35 mouse cellular contexts compared by ENCODE assay signal in genomic region chr10:62237205-62237604, GRCm38 (mm10). TPM values are rescaled to one million over a fixed set of nuclear protein-coding genes. Genes with fewer than 3 reads are reported as not detected.
DNase-seq lines count a peak whose midpoint lies in the region; ATAC-seq and TF ChIP-seq lines count a peak whose summit lies in the region.
"Had no signal": no experiment of that assay in that cellular context is flagged by ENCODE, and none has a peak within 500 bp of the region (broad histone marks: within the 10 kb centered on the region; RNA-seq: fewer than 3 reads in every experiment).

No protein-coding gene starts in this region.

- no peaks in the 10 kb centered on the region for H3K9me3 ChIP-seq in lung, embryonic 14.5 days (ENCODE audit: low read depth, low read length)
- H3K9me3 ChIP-seq in liver, embryonic 15.5 days (replicated peaks), result no peaks in the 10 kb centered on the region
- H3K9me3 ChIP-seq in stomach, embryonic 15.5 days, result no peaks in the 10 kb centered on the region
- H3K9me3 ChIP-seq in hindbrain, postnatal 0 days (ENCODE audit: low read length), result no peaks in the 10 kb centered on the region
- H3K9me3 ChIP-seq in midbrain, embryonic 15.5 days, result no peaks in the 10 kb centered on the region
- H3K9me3 ChIP-seq: embryonic facial prominence, embryonic 12.5 days; intestine, embryonic 15.5 days; limb, embryonic 12.5 days; midbrain, embryonic 12.5 days; neural tube, embryonic 13.5 days had no signal

- 76% methylated on average over 10 of the region's 10 CpGs for WGBS in lung, embryonic 14.5 days
- WGBS in liver, embryonic 15.5 days (ENCODE audit: insufficient replicate concordance), result 21% methylated on average over 10 of the region's 10 CpGs
- WGBS in stomach, embryonic 15.5 days, result 73% methylated on average over 10 of the region's 10 CpGs
- 87% methylated on average over 9 of the region's 10 CpGs for WGBS in hindbrain, postnatal 0 days
- WGBS in midbrain, embryonic 15.5 days, result 85% methylated on average over 10 of the region's 10 CpGs

- no peaks in the 10 kb centered on the region for H3K27me3 ChIP-seq in lung, embryonic 14.5 days (ENCODE audit: insufficient read depth, low read length)
- H3K27me3 ChIP-seq in liver, embryonic 15.5 days, result 0 out of 2 replicates have a peak, but pooled peaks cover 3% of the 10 kb centered on the region
- H3K27me3 ChIP-seq in stomach, embryonic 15.5 days (replicated peaks), result no peaks in the 10 kb centered on the region
- H3K27me3 ChIP-seq in hindbrain, postnatal 0 days (ENCODE audit: insufficient read depth, low read length), result no peaks in the 10 kb centered on the region
- no peaks in the 10 kb centered on the region for H3K27me3 ChIP-seq in midbrain, embryonic 15.5 days (replicated peaks)
- H3K27me3 ChIP-seq: embryonic facial prominence, embryonic 12.5 days; intestine, embryonic 15.5 days; limb, embryonic 12.5 days had no signal

- ATAC-seq in lung, embryonic 14.5 days (ENCODE audit: insufficient read depth), result peak; percentile 24; the same call in 1 of the 2 replicates
- peak; percentile 95 for ATAC-seq in liver, embryonic 15.5 days (ENCODE audit: insufficient read depth)
- peak; percentile 49; the same call in 1 of the 2 replicates for ATAC-seq in stomach, embryonic 15.5 days (ENCODE audit: insufficient read depth, low FRiP score, low read depth)
- ATAC-seq in hindbrain, postnatal 0 days, result no peak
- ATAC-seq in midbrain, embryonic 15.5 days (replicated peaks), result no peak
- ATAC-seq: activated CD4-positive, CD25-positive, alpha-beta regulatory T cell, adult 4 months; forebrain, embryonic 16.5 days; hindbrain, embryonic 16.5 days; intestine, embryonic 15.5 days had no signal

- no peak overlapping the region for H3K4me3 ChIP-seq in lung, embryonic 14.5 days (ENCODE audit: low read depth, low read length)
- no peak overlapping the region for H3K4me3 ChIP-seq in liver, embryonic 15.5 days (replicated peaks)
- no peak overlapping the region for H3K4me3 ChIP-seq in stomach, embryonic 15.5 days (replicated peaks)
- no peak overlapping the region for H3K4me3 ChIP-seq in hindbrain, postnatal 0 days (ENCODE audit: low read length)
- H3K4me3 ChIP-seq in midbrain, embryonic 15.5 days, result no peak overlapping the region
- H3K4me3 ChIP-seq: embryonic facial prominence, embryonic 12.5 days; intestine, embryonic 15.5 days; limb, embryonic 12.5 days; midbrain, embryonic 12.5 days; neural tube, embryonic 13.5 days had no signal

- H3K4me2 ChIP-seq in lung, embryonic 14.5 days, result no peak overlapping the region
- peak overlapping the region; percentile 29 for H3K4me2 ChIP-seq in liver, embryonic 15.5 days
- no peak overlapping the region for H3K4me2 ChIP-seq in stomach, embryonic 15.5 days
- no peak overlapping the region for H3K4me2 ChIP-seq in hindbrain, postnatal 0 days (ENCODE audit: low read depth, low read length)
- no peak overlapping the region for H3K4me2 ChIP-seq in midbrain, embryonic 15.5 days
- H3K4me2 ChIP-seq: embryonic facial prominence, embryonic 12.5 days; intestine, embryonic 15.5 days; limb, embryonic 12.5 days; midbrain, embryonic 12.5 days; neural tube, embryonic 13.5 days had no signal

- no peak for TF ChIP-seq CTCF in lung, embryonic 14.5 days (IDR thresholded peaks at IDR 0.05; ENCODE audit: low read depth)
- no peak for TF ChIP-seq CTCF in hindbrain, postnatal 0 days (IDR thresholded peaks at IDR 0.05; ENCODE audit: low read depth)

- intact Hi-C loops in left cerebral cortex, postnatal 4 days (cut with DNase I), result no loop called here

- DNase-seq in lung, embryonic 14.5 days, result no peak
- DNase-seq in lung, adult 18-20 months, result no peak
- peak; percentile 73 for DNase-seq in liver
- DNase-seq in left cerebral cortex, postnatal 4 days, result no peak
- DNase-seq in hindbrain, postnatal 0 days (ENCODE audit: low spot score), result no peak
- DNase-seq: adrenal gland, adult 2 months; adrenal gland, postnatal 36 days; cerebellum, adult 11 months; cerebellum, adult 9-10 months; cerebellum, postnatal 36 days; embryo, embryonic 11 days; heart, postnatal 14 days; kidney, postnatal 10 days; lung, adult 2 months; lung, postnatal 14 days; thymus, adult 2 months; thymus, postnatal 4 days had no signal

- H3K9ac ChIP-seq in lung, embryonic 14.5 days, result no peak overlapping the region
- H3K9ac ChIP-seq in liver, embryonic 15.5 days, result no peak overlapping the region
- H3K9ac ChIP-seq in stomach, embryonic 15.5 days, result no peak overlapping the region
- no peak overlapping the region for H3K9ac ChIP-seq in hindbrain, postnatal 0 days (replicated peaks; ENCODE audit: low read length)
- H3K9ac ChIP-seq in midbrain, embryonic 15.5 days, result no peak overlapping the region
- H3K9ac ChIP-seq: embryonic facial prominence, embryonic 12.5 days; intestine, embryonic 15.5 days; limb, embryonic 12.5 days; midbrain, embryonic 12.5 days; neural tube, embryonic 13.5 days had no signal

- no peaks in the 10 kb centered on the region for H3K4me1 ChIP-seq in lung, embryonic 14.5 days (ENCODE audit: insufficient read depth)
- H3K4me1 ChIP-seq in liver, embryonic 15.5 days (replicated peaks), result peaks cover 53% of the 10 kb centered on the region
- no peaks in the 10 kb centered on the region for H3K4me1 ChIP-seq in stomach, embryonic 15.5 days
- no peaks in the 10 kb centered on the region for H3K4me1 ChIP-seq in hindbrain, postnatal 0 days (ENCODE audit: insufficient read depth, low read length)
- H3K4me1 ChIP-seq in midbrain, embryonic 15.5 days, result no peaks in the 10 kb centered on the region
- H3K4me1 ChIP-seq: embryonic facial prominence, embryonic 12.5 days; limb, embryonic 12.5 days; midbrain, embryonic 12.5 days; neural tube, embryonic 13.5 days had no signal

- no peak overlapping the region for H3K27ac ChIP-seq in lung, embryonic 14.5 days (ENCODE audit: low read depth)
- H3K27ac ChIP-seq in liver, embryonic 15.5 days (replicated peaks), result peak overlapping the region; percentile 81
- H3K27ac ChIP-seq in stomach, embryonic 15.5 days, result no peak overlapping the region
- no peak overlapping the region for H3K27ac ChIP-seq in hindbrain, postnatal 0 days
- H3K27ac ChIP-seq in midbrain, embryonic 15.5 days, result no peak overlapping the region
- H3K27ac ChIP-seq: embryonic facial prominence, embryonic 12.5 days; intestine, embryonic 15.5 days; limb, embryonic 12.5 days; midbrain, embryonic 12.5 days; neural tube, embryonic 13.5 days had no signal

- H3K36me3 ChIP-seq in lung, embryonic 14.5 days (ENCODE audit: insufficient read depth), result no peaks in the 10 kb centered on the region
- no peaks in the 10 kb centered on the region for H3K36me3 ChIP-seq in liver, embryonic 15.5 days (replicated peaks)
- H3K36me3 ChIP-seq in stomach, embryonic 15.5 days, result no peaks in the 10 kb centered on the region
- no peaks in the 10 kb centered on the region for H3K36me3 ChIP-seq in hindbrain, postnatal 0 days (ENCODE audit: insufficient read depth, low read length)
- H3K36me3 ChIP-seq in midbrain, embryonic 15.5 days (replicated peaks), result no peaks in the 10 kb centered on the region
- H3K36me3 ChIP-seq: embryonic facial prominence, embryonic 12.5 days; intestine, embryonic 15.5 days; limb, embryonic 12.5 days; midbrain, embryonic 12.5 days; neural tube, embryonic 13.5 days had no signal

RNA-seq across cellular contexts. Expression of gene Tspan15, which starts 6.2 kb away (rescaled TPM):
- 32.5 and 36.3 TPM in 2 replicates for polyA plus RNA-seq in lung, embryonic 14.5 days (2014; fragmentation: Nextera tagmentation; extraction: Ambion mirVana)
- 12.7 and 14.9 TPM in 2 replicates for polyA plus RNA-seq in liver, embryonic 15.5 days (2015; fragmentation: Nextera tagmentation; extraction: Ambion mirVana)
- 57.6 and 58.4 TPM in 2 replicates for polyA plus RNA-seq in stomach, embryonic 15.5 days (2015; fragmentation: Nextera tagmentation; extraction: Ambion mirVana)
- total RNA-seq in left cerebral cortex, postnatal 4 days (2021), result 1 to 10 TPM; 5.1 to 6.0 TPM
- 30.8 and 38.3 TPM in 2 replicates for total RNA-seq in hindbrain, postnatal 0 days (2014; rRNA removed)
- polyA plus RNA-seq in hindbrain, postnatal 0 days (2015; fragmentation: Nextera tagmentation; extraction: Ambion mirVana), result 20.4 and 21.4 TPM in 2 replicates
- 21.1 and 23.4 TPM in 2 replicates for polyA plus RNA-seq in midbrain, embryonic 15.5 days (2015; fragmentation: Nextera tagmentation; extraction: Ambion mirVana)

RNA-seq across cellular contexts. Expression of gene Tacr2, which starts 15.0 kb away (rescaled TPM):
- polyA plus RNA-seq in lung, embryonic 14.5 days (2014; fragmentation: Nextera tagmentation; extraction: Ambion mirVana), result 0.46 and 0.85 TPM in 2 replicates
- polyA plus RNA-seq in liver, embryonic 15.5 days (2015; fragmentation: Nextera tagmentation; extraction: Ambion mirVana), result not detected in 2 replicates
- 0.62 and 0.64 TPM in 2 replicates for polyA plus RNA-seq in stomach, embryonic 15.5 days (2015; fragmentation: Nextera tagmentation; extraction: Ambion mirVana)
- not detected for total RNA-seq in left cerebral cortex, postnatal 4 days (2021)
- total RNA-seq in hindbrain, postnatal 0 days (2014; rRNA removed), result not detected in 2 replicates
- polyA plus RNA-seq in hindbrain, postnatal 0 days (2015; fragmentation: Nextera tagmentation; extraction: Ambion mirVana), result 0.08 TPM in 2 replicates
- not detected in 2 replicates for polyA plus RNA-seq in midbrain, embryonic 15.5 days (2015; fragmentation: Nextera tagmentation; extraction: Ambion mirVana)
- total RNA-seq: gastrocnemius, adult 8-10 months; heart, adult 8-10 months; heart, postnatal 14 days had no signal
- polyA plus RNA-seq: activated CD4-positive, CD25-positive, alpha-beta regulatory T cell, adult 4 months; brain, embryonic 14.5 days; embryonic facial prominence, embryonic 12.5 days; forebrain, embryonic 11.5 days; forebrain, embryonic 16.5 days; heart, embryonic 14.5 days; hindbrain, embryonic 11.5 days; hindbrain, embryonic 16.5 days; kidney, adult 2 months; limb, embryonic 12.5 days; midbrain, embryonic 12.5 days had no signal

Comparison
In these comparisons a context has a peak if more than half of its experiments do, and no peak if none do; other contexts are left out.
1. ATAC-seq: peak in lung, embryonic 14.5 days (single experiment), liver, embryonic 15.5 days (single experiment) and stomach, embryonic 15.5 days (single experiment); none in hindbrain, postnatal 0 days (single experiment) and midbrain, embryonic 15.5 days (single experiment).